8 mouse cellular contexts compared by ENCODE assay signal in genomic region chr11:102184646-102185495, GRCm38 (mm10). TPM values are rescaled to one million over a fixed set of nuclear protein-coding genes. Genes with fewer than 3 reads are reported as not detected.
DNase-seq lines count a peak whose midpoint lies in the region; ATAC-seq lines count a peak whose summit lies in the region.

Gene Lsm12, minus strand, starts transcription at chr11:102185296.

- under 1% methylated on average over 64 of the region's 70 CpGs for WGBS in hindbrain, embryonic 16.5 days
- under 1% methylated on average over 70 of the region's 70 CpGs for WGBS in macrophage (ENCODE audit: missing documents)

- peak within 1 kb of the TSS; percentile 67 for H3K4me2 ChIP-seq in hindbrain, embryonic 16.5 days (ENCODE audit: low read length)

- peak within 1 kb of the TSS; percentile 98 for H3K27ac ChIP-seq in hindbrain, embryonic 16.5 days (ENCODE audit: low read depth, low read length)
- peak within 1 kb of the TSS; percentile 59 for H3K27ac ChIP-seq in macrophage

- DNase-seq in T-cell, adult 2 months (ENCODE audit: low spot score) = peak; percentile 97
- DNase-seq in cerebellum, postnatal 36 days = peak; percentile 91 to 97
- peak; percentile 96 for DNase-seq in gastrocnemius, adult 18-20 months (ENCODE audit: low spot score)
- peak; percentile 94 to 97 for DNase-seq in left cerebral cortex, adult 18-20 months (ENCODE audit: low spot score in 2 of 2)
- peak; percentile 94 for DNase-seq in right cerebral cortex, adult 18-20 months
- peak; percentile 91 for DNase-seq in urinary bladder, postnatal 10 days (ENCODE audit: low spot score)

- peak; percentile 85 for ATAC-seq in hindbrain, embryonic 16.5 days

- no peaks in the 10 kb centered on the region for H3K27me3 ChIP-seq in hindbrain, embryonic 16.5 days (replicated peaks; ENCODE audit: control insufficient read depth, insufficient read depth, low read length)

- H3K9ac ChIP-seq in hindbrain, embryonic 16.5 days (ENCODE audit: low read depth, low read length) = peak within 1 kb of the TSS; percentile 95

- no peaks in the 10 kb centered on the region for H3K9me3 ChIP-seq in hindbrain, embryonic 16.5 days (ENCODE audit: control insufficient read depth, low read length)

- peaks cover 5% of the 10 kb centered on the region; the same call in 1 of the 2 replicates for H3K36me3 ChIP-seq in hindbrain, embryonic 16.5 days (ENCODE audit: control insufficient read depth, insufficient read depth, low read length)
- peaks cover 20% of the 10 kb centered on the region for H3K36me3 ChIP-seq in macrophage (ENCODE audit: inconsistent target)

- H3K4me3 ChIP-seq in hindbrain, embryonic 16.5 days (ENCODE audit: low read length) = peak within 1 kb of the TSS; percentile 88
- H3K4me3 ChIP-seq in macrophage (ENCODE audit: inconsistent target) = peak within 1 kb of the TSS; percentile 96

- H3K79me2 ChIP-seq in macrophage (ENCODE audit: inconsistent target) = peaks cover 49% of the 10 kb centered on the region

- peaks cover 21% of the 10 kb centered on the region for H3K4me1 ChIP-seq in hindbrain, embryonic 16.5 days (ENCODE audit: control insufficient read depth, insufficient read depth, low read depth, low read length)

RNA-seq across cellular contexts. Expression of gene Lsm12, which starts in this region (rescaled TPM):
- 100 to 1,000 TPM; 102 to 105 TPM for total RNA-seq in gastrocnemius, adult 18-20 months (2021)
- polyA plus RNA-seq in hindbrain, embryonic 16.5 days (2015; fragmentation: Nextera tagmentation; extraction: Ambion mirVana) = 99.0 and 116 TPM in 2 replicates
- total RNA-seq in left cerebral cortex, adult 18-20 months (2021) = 10 to 100 TPM; 55.0 to 64.2 TPM
- 10 to 100 TPM in 18 of 26 experiments, 1 to 10 TPM in 8; 3.7 to 22.1 (median 11.9) TPM for total RNA-seq in macrophage (2018; cell fraction: chromatin; rRNA removed)
- total RNA-seq in macrophage (2018; cell fraction: cytosol; rRNA removed) = 10 to 100 TPM; 40.2 to 65.6 (median 52.9) TPM
- total RNA-seq in macrophage (2018; cell fraction: nucleus; rRNA removed) = 10 to 100 TPM; 12.0 to 52.2 (median 25.1) TPM
- 28.1 to 59.1 TPM (median 48.0 TPM) in 3 replicates for polyA plus RNA-seq in macrophage (2018)

Comparison
In these comparisons a context has a peak if more than half of its experiments do, and no peak if none do; other contexts are left out.
1. Peak in every context shown above with its lines: DNase-seq, ATAC-seq, H3K4me3 ChIP-seq and H3K27ac ChIP-seq.